Mouse (Mus musculus) spleen, postnatal 10 days (tissue): Measurements from ENCODE around the gene Cort.
"Not testable (repeated sequence)": the region's sequence is repeated elsewhere in the genome, so short reads cannot be mapped to it uniquely, and the experiment has no call there.

Experiments
- DNase-seq, 2 experiments: peaks; one replicate each; pipeline ENCODE4 v3.0.0; 2021 to 2022; ENCODE audit warnings: low spot score in 2 of 2

The Cort gene

GRCm38 (mm10) chr4:149147528-149147927, 21.0 kb upstream of the Cort start:
- DNase-seq, result no peak

- no peak for DNase-seq
Observed at GRCm38 (mm10) chr4:149145151-149145550, 18.6 kb upstream of the Cort start.

DNA sequence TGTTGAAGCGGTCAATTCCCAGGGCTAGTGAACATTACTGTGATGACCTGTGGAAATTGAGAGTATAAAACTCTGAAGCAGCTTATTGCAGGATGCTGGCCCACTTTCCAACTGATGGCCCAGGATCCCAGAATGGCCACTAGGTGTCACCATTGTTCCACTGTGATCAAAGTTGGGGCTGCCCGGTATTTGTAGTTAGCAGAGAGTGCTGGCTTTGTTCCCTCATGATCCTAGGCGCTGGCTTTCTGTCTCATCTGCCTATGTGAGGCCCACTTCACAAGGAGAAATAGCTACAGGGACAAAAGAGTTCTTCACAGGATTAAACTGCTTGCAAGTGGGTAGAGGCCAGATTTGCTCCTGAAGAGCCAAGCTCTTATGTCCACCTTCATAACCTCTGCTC, 17.9 kb upstream of the Cort start:
- DNase-seq, result peak; percentile 58 to 80

GRCm38 (mm10) chr4:149143594-149143993, 17.0 kb upstream of the Cort start:
- DNase-seq, result no peak

DNA sequence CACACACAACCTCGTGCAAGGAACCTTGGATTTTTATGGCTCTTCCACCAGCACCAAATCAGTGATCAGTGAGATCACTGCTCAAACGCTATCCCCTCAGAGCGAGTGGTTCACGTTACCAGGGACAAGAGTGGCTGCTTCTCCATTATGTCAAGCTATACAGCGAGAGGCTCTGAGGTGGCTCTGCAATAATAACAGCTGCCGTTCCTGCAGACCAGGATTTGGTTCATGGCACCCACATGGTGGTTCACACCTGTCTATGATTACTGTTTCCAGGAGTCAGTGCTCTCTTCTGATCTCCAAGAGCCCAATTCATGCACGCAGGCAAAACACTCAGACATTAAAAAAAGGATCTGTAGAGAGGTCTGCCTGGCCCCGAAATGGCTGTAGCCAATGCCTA, 12.0 kb upstream of the Cort start:
- DNase-seq, result no peak

GRCm38 (mm10) chr4:149136982-149137770, 10.6 kb upstream of the Cort start, which contains the start of gene Cenps:
Gene Cenps, minus strand, starts transcription at chr4:149137629.
- peak; percentile 94 to 96 for DNase-seq

GRCm38 (mm10) chr4:149136116-149136850, 9.7 kb upstream of the Cort start:
- no peak for DNase-seq

DNA sequence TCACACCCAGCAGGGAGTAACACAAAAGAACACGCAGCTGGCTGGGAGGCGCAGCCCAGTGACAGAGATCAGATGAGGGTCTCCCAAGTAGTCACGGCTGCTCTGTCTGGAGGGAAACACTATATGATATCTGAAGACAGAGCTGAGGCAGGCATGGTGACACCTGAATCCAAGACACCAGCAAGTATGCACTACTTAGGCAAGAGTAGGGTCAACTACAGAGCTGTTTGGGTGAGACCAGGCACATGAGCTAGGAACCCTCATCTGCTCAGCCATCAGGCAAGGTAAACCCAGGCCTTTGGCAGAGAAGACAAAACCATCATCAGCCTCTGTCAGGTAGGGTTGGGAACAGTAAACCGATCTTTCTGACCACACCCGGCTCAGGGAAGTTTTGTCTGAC, 6.8 kb upstream of the Cort start:
- DNase-seq, result no peak

- peak in 1 of 2 experiments; percentile 68 for DNase-seq
Observed at GRCm38 (mm10) chr4:149131789-149132565, 5.4 kb upstream of the Cort start.

DNA sequence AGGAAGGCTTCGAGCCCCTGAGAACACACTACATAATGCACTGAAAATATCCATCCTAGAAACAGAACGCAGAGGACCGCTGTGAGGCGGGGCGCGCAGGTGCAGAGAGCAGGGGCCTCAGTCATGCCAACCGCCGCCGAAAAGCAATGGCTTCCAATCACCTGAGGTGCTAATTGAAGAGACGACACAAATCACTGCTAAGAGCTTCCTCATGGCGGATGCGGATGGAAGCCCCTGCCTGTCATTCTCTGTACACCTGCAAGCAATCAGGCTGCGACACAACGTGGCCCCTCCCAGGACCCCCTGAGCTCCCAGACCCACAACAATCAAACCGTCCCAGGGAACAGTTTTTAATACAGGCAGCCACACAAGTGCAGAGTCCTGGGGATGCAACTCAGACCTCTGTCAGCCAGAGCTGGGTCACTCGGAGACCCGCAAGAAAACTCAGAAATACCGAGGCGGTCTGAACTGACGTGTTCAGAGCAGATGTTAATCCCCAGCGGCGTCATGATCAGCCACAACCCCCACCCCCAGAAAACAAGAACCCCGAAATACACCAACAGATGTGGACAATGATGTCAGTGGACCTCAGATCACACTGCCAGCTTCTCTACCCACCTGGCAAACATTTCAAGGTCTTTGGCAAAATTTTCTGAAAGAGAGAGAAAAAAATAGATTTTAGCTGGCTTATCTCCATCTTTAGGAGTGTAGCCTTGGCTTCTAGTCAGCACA, 4.6 kb upstream of the Cort start:
- no peak for DNase-seq

GRCm38 (mm10) chr4:149128467-149128866, 1.9 kb upstream of the Cort start:
- no peak for DNase-seq

- DNase-seq, result no peak
Observed at GRCm38 (mm10) chr4:149126115-149126509, 451 bp downstream of the Cort start.

GRCm38 (mm10) chr4:149125341-149126114, 1.0 kb downstream of the Cort start:
- DNase-seq, result no peak

DNA sequence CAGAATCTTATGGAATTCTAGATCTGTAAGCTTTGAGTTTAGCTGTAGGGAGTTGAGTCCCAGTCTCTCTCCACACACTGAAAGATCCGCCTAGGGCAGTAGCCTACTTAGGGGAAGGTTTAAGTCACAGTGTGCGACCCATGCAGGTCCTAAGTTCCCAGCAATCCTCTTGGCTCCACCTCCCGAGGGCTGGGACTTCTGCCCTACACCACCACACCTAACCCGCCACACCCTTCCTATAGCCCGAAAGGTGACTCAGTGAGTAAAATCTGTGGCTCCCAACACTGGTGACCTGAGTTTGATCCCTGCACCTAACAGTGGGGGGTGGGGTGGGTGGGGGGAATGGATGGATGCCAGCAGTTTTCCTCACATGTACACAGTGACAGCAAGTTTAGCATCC, 3.1 kb downstream of the Cort start:
- DNase-seq, result no peak

DNA sequence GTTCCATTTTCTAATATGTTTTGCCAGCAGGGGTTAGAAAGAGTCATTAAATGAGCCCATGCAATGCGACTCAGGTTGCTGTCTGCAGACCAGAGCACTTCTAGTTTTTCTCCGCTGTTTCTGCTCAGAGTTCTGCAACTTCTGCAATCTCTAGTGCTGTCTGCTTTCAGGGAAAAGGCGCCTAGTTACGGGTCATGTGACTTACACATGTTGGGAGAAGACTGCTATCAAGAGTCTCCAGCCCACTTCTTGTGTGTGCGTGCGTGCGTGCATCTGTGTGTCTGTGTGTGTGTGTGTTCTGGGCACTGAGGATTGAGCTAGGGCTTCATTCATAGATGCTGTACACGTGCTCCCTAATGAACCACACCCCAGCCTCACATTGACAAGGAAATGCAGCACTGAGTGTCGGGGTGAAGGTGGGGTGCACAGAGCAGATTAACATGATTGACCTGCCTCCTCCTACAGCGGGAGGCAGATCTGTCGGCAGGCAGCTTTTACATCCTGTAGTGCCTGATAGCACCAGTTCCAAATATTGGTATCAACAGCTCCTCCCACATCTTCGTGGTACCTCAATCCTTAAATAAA, 6.5 kb downstream of the Cort start:
- DNase-seq, result not testable (repeated sequence)

- DNase-seq, result peak; percentile 86 to 94
Observed at GRCm38 (mm10) chr4:149103875-149104561, 22.5 kb downstream of the Cort start, which contains the start of gene Dffa. Gene Dffa, plus strand, starts transcription at chr4:149104146.

- DNase-seq, result no peak
Observed at GRCm38 (mm10) chr4:149101456-149101855, 25.1 kb downstream of the Cort start.

- not testable (repeated sequence) for DNase-seq
Observed at GRCm38 (mm10) chr4:149100449-149100848, 26.1 kb downstream of the Cort start.

- DNase-seq, result peak; percentile 84 to 94
Observed at GRCm38 (mm10) chr4:149099369-149100017, 27.1 kb downstream of the Cort start, which contains the start of gene Pex14. Gene Pex14, minus strand, starts transcription at chr4:149099876.
